Mouse (Mus musculus): ENCODE data around the gene Ddr2. TPM values are rescaled to one million over a fixed set of nuclear protein-coding genes. Genes with fewer than 3 reads are reported as not detected.

Ddr2 gene
- polyA plus RNA-seq, 1 experiment from 2014 or later = 7.9 TPM

DNA sequence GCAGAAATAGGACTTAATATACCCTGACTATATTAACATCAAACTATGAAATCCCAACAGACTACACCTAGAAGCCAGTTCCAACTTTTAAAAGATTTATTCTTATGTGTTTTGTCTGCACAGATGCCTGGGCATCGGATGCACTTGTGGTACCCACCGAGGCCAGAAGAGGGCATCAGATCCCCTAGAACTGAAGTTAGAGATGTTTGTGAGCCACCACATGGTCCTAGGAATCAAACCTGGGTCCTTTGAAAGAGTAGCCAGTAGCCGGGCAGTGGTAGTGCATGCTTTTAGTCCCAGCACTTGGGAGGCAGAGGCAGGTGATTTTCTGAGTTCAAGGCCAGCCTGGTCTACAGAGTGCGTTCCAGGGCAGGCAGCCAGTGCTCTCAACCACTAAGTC lies 159.9 kb downstream of the Ddr2 start:
- ATAC-seq = no peak

GRCm38 (mm10) chr1:169949981-169950380 lies 160.6 kb downstream of the Ddr2 start:
- ATAC-seq = no peak
- 76% methylated on average over 7 of the region's 7 CpGs for WGBS
- Histone ChIP-seq H3K4me2 (ENCODE audit: low read length) (no peak overlapping the region), H3K27ac (ENCODE audit: low read length) (no peak overlapping the region), H3K4me3 (ENCODE audit: low read depth, low read length) (no peak overlapping the region), H3K27me3 (ENCODE audit: control insufficient read depth, insufficient read depth, low read depth, low read length) (no peaks in the 10 kb centered on the region), H3K9ac (ENCODE audit: low read depth, low read length) (no peak overlapping the region), H3K4me1 (ENCODE audit: control insufficient read depth, insufficient read depth, low read length) (no peaks in the 10 kb centered on the region), H3K9me3 (replicated peaks; ENCODE audit: control insufficient read depth, low read length, poor library complexity, severe bottlenecking) (0 out of 2 replicates have a peak, but pooled peaks cover 2% of the 10 kb centered on the region), H3K36me3 (ENCODE audit: control insufficient read depth, insufficient read depth, low read length) (peaks cover 15% of the 10 kb centered on the region)

More for the DNA sequence above, 159.9 kb downstream of the Ddr2 start:
- no peak overlapping the region for H3K4me2 ChIP-seq (ENCODE audit: low read length)
- H3K27me3 ChIP-seq (ENCODE audit: control insufficient read depth, insufficient read depth, low read depth, low read length) = no peaks in the 10 kb centered on the region
- peaks cover 18% of the 10 kb centered on the region for H3K36me3 ChIP-seq (ENCODE audit: control insufficient read depth, insufficient read depth, low read length)
- no peak overlapping the region for H3K4me3 ChIP-seq (ENCODE audit: low read depth, low read length)
- no peak overlapping the region for H3K27ac ChIP-seq (ENCODE audit: low read length)
- 0 out of 2 replicates have a peak, but pooled peaks cover 2% of the 10 kb centered on the region for H3K9me3 ChIP-seq (replicated peaks; ENCODE audit: control insufficient read depth, low read length, poor library complexity, severe bottlenecking)
- WGBS = 89% methylated on average over 4 of the region's 4 CpGs
- no peaks in the 10 kb centered on the region for H3K4me1 ChIP-seq (ENCODE audit: control insufficient read depth, insufficient read depth, low read length)
- no peak overlapping the region for H3K9ac ChIP-seq (ENCODE audit: low read depth, low read length)

GRCm38 (mm10) chr1:169948866-169949265 lies 161.7 kb downstream of the Ddr2 start:
- H3K4me3 ChIP-seq (ENCODE audit: low read depth, low read length) = no peak overlapping the region
- H3K9ac ChIP-seq (ENCODE audit: low read depth, low read length) = no peak overlapping the region
- no peak for ATAC-seq

DNA sequence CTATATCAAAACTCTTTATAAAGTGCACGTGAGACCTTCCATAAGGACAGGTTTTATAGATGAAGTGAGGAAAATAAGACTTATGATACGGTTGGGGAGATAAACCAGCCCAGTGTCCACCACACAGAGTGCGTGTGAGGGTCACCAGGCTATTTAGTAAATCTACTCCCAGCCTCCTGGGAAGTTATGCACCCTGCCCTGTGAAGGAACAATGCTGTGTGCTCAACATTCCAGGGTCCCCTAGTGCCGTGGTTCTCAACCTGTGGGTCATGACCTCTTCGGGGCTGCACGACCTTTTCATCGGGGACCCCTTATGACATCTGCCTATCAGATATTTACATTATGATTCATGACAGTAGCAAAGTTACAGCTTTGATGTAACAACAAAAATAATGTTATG lies 162.3 kb downstream of the Ddr2 start:
- ATAC-seq = no peak
- H3K36me3 ChIP-seq (ENCODE audit: control insufficient read depth, insufficient read depth, low read length) = peaks cover 6% of the 10 kb centered on the region; the same call in 1 of the 2 replicates
- 87% methylated on average over 7 of the region's 7 CpGs for whole genome bisulfite sequencing

More at GRCm38 (mm10) chr1:169948866-169949265, 161.7 kb downstream of the Ddr2 start:
- Histone ChIP-seq H3K4me2 (ENCODE audit: low read length) (no peak overlapping the region), H3K36me3 (ENCODE audit: control insufficient read depth, insufficient read depth, low read length) (peaks cover 8% of the 10 kb centered on the region), H3K27ac (ENCODE audit: low read length) (no peak overlapping the region), H3K4me1 (ENCODE audit: control insufficient read depth, insufficient read depth, low read length) (no peaks in the 10 kb centered on the region), H3K9me3 (replicated peaks; ENCODE audit: control insufficient read depth, low read length, poor library complexity, severe bottlenecking) (0 out of 2 replicates have a peak, but pooled peaks cover 5% of the 10 kb centered on the region), H3K27me3 (ENCODE audit: control insufficient read depth, insufficient read depth, low read depth, low read length) (no peaks in the 10 kb centered on the region)
- WGBS = 78% methylated on average over 7 of the region's 7 CpGs

DNA sequence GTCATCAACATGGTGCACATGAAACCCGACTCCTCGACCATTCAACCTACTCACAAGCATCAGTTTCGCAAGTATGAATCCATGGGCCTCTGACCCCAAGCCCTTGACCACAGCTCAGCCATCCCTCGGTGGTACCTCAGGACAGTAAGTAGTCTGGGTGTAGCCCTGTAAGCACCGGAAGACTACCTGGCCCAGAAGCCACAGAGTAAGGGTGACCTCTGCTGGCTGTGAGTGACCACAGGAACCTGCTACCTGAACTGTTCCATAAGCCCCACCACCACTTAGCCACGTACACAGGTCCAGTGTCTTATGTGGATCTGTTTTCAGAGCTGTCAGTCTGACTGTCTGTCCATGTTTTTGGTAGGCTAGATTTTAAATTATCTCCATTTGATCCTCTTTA lies 162.9 kb downstream of the Ddr2 start:
- ATAC-seq = no peak
- no peaks in the 10 kb centered on the region for H3K27me3 ChIP-seq (ENCODE audit: control insufficient read depth, insufficient read depth, low read depth, low read length)
- no peaks in the 10 kb centered on the region for H3K4me1 ChIP-seq (ENCODE audit: control insufficient read depth, insufficient read depth, low read length)
- no peak overlapping the region for H3K9ac ChIP-seq (ENCODE audit: low read depth, low read length)
- 0 out of 2 replicates have a peak, but pooled peaks cover 5% of the 10 kb centered on the region for H3K9me3 ChIP-seq (replicated peaks; ENCODE audit: control insufficient read depth, low read length, poor library complexity, severe bottlenecking)
- H3K36me3 ChIP-seq (ENCODE audit: control insufficient read depth, insufficient read depth, low read length) = peaks cover 3% of the 10 kb centered on the region; the same call in 1 of the 2 replicates
- no peak overlapping the region for H3K4me2 ChIP-seq (ENCODE audit: low read length)
- H3K27ac ChIP-seq (ENCODE audit: low read length) = no peak overlapping the region
- no peak overlapping the region for H3K4me3 ChIP-seq (ENCODE audit: low read depth, low read length)
- 81% methylated on average over 6 of the region's 6 CpGs for WGBS

More for the DNA sequence above, 162.3 kb downstream of the Ddr2 start:
- no peak overlapping the region for H3K9ac ChIP-seq (ENCODE audit: low read depth, low read length)
- H3K4me3 ChIP-seq (ENCODE audit: low read depth, low read length) = no peak overlapping the region
- H3K4me2 ChIP-seq (ENCODE audit: low read length) = no peak overlapping the region
- H3K9me3 ChIP-seq (replicated peaks; ENCODE audit: control insufficient read depth, low read length, poor library complexity, severe bottlenecking) = 0 out of 2 replicates have a peak, but pooled peaks cover 5% of the 10 kb centered on the region
- H3K27ac ChIP-seq (ENCODE audit: low read length) = no peak overlapping the region
- H3K4me1 ChIP-seq (ENCODE audit: control insufficient read depth, insufficient read depth, low read length) = no peaks in the 10 kb centered on the region
- H3K27me3 ChIP-seq (ENCODE audit: control insufficient read depth, insufficient read depth, low read depth, low read length) = no peaks in the 10 kb centered on the region

DNA sequence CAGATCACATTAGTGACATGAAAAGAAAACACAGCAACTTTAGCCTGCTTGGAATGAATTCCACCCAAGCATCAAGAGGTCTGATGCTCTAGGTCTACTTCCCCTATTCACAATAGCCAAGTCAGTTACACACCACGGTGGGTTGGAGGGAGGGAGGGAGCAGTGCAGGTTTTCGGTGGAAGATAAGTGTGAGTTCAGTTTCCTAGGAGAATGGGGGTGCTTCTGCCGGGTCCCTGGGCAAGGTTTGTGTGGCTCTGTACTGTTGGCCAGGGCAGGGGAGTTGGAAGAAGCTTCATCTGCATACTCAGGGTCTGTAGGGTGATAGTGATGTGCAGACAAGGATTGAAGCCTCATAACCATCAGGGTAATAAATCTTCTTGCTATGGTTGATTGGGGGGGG lies 164.6 kb downstream of the Ddr2 start:
- Histone ChIP-seq H3K4me2 (ENCODE audit: low read length) (no peak overlapping the region), H3K4me3 (ENCODE audit: low read depth, low read length) (no peak overlapping the region), H3K36me3 (ENCODE audit: control insufficient read depth, insufficient read depth, low read length) (no peaks in the 10 kb centered on the region), H3K9me3 (replicated peaks; ENCODE audit: control insufficient read depth, low read length, poor library complexity, severe bottlenecking) (0 out of 2 replicates have a peak, but pooled peaks cover 5% of the 10 kb centered on the region), H3K4me1 (ENCODE audit: control insufficient read depth, insufficient read depth, low read length) (no peaks in the 10 kb centered on the region), H3K27ac (ENCODE audit: low read length) (no peak overlapping the region), H3K9ac (ENCODE audit: low read depth, low read length) (no peak overlapping the region), H3K27me3 (ENCODE audit: control insufficient read depth, insufficient read depth, low read depth, low read length) (no peaks in the 10 kb centered on the region)
- no peak for ATAC-seq
- WGBS = 81% methylated on average over 3 of the region's 3 CpGs

- Histone ChIP-seq H3K4me1 (ENCODE audit: control insufficient read depth, insufficient read depth, low read length) (peaks cover 6% of the 10 kb centered on the region), H3K27me3 (ENCODE audit: control insufficient read depth, insufficient read depth, low read depth, low read length) (no peaks in the 10 kb centered on the region), H3K4me2 (ENCODE audit: low read length) (no peak overlapping the region), H3K9me3 (replicated peaks; ENCODE audit: control insufficient read depth, low read length, poor library complexity, severe bottlenecking) (no peaks in the 10 kb centered on the region), H3K9ac (ENCODE audit: low read depth, low read length) (no peak overlapping the region), H3K36me3 (ENCODE audit: control insufficient read depth, insufficient read depth, low read length) (no peaks in the 10 kb centered on the region), H3K27ac (ENCODE audit: low read length) (no peak overlapping the region), H3K4me3 (ENCODE audit: low read depth, low read length) (no peak overlapping the region)
- 3% methylated on average over 2 of the region's 2 CpGs for WGBS
- no peak for ATAC-seq
Observed at GRCm38 (mm10) chr1:169939345-169939744, 171.2 kb downstream of the Ddr2 start.

GRCm38 (mm10) chr1:169934005-169934725 lies 176.4 kb downstream of the Ddr2 start:
- H3K4me2 ChIP-seq (ENCODE audit: low read length) = peak overlapping the region; percentile 49
- ATAC-seq = peak; percentile 84
- H3K27ac ChIP-seq (ENCODE audit: low read length) = peak overlapping the region; percentile 85
- H3K27me3 ChIP-seq (ENCODE audit: control insufficient read depth, insufficient read depth, low read depth, low read length) = no peaks in the 10 kb centered on the region
- peak overlapping the region; percentile 23 for H3K4me3 ChIP-seq (ENCODE audit: low read depth, low read length)
- no peaks in the 10 kb centered on the region for H3K9me3 ChIP-seq (replicated peaks; ENCODE audit: control insufficient read depth, low read length, poor library complexity, severe bottlenecking)
- H3K9ac ChIP-seq (ENCODE audit: low read depth, low read length) = peak overlapping the region; percentile 21; the same call in 1 of the 2 replicates
- H3K4me1 ChIP-seq (ENCODE audit: control insufficient read depth, insufficient read depth, low read length) = peaks cover 23% of the 10 kb centered on the region
- no peaks in the 10 kb centered on the region for H3K36me3 ChIP-seq (ENCODE audit: control insufficient read depth, insufficient read depth, low read length)
- 18% methylated on average over 16 of the region's 16 CpGs for WGBS

DNA sequence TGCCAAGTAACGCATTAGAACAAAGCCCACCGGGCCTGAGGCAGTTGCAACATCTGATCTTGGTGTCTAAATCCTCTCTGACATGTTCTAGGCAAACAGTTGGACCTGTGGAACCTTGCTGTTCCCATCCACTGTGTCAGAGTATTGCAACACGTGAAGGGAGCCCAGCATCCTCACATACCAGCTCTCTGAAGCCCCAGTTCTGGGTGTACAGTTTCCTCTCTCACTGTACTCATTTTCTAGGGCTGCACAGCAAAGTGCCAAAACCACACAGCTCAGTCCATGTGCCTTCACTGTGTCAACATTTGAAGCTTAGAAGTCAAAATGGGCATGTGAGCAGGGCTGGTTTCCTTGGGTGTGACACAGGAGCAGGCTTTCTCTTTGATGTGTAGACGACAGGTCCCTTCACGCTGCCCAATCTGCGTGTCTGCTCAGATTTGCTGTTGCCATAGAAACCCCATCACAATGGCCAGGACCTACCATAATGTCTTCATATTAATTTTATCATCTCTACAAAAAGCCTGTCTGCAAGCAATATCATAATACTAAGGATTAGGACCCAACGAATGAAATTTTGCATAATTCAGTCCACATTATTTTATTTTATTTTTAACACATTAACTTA lies 178.3 kb downstream of the Ddr2 start:
- peak overlapping the region; percentile 25 for H3K4me2 ChIP-seq (ENCODE audit: low read length)

More for the DNA sequence above, 178.3 kb downstream of the Ddr2 start:
- 38% methylated on average over 7 of the region's 7 CpGs for WGBS
- H3K9me3 ChIP-seq (replicated peaks; ENCODE audit: control insufficient read depth, low read length, poor library complexity, severe bottlenecking) = no peaks in the 10 kb centered on the region
- no peaks in the 10 kb centered on the region for H3K36me3 ChIP-seq (ENCODE audit: control insufficient read depth, insufficient read depth, low read length)
- peak overlapping the region; percentile 69 for H3K27ac ChIP-seq (ENCODE audit: low read length)
- no peaks in the 10 kb centered on the region for H3K27me3 ChIP-seq (ENCODE audit: control insufficient read depth, insufficient read depth, low read depth, low read length)
- H3K4me1 ChIP-seq (ENCODE audit: control insufficient read depth, insufficient read depth, low read length) = peaks cover 21% of the 10 kb centered on the region
- no peak overlapping the region for H3K4me3 ChIP-seq (ENCODE audit: low read depth, low read length)
- peak overlapping the region; percentile 30; the same call in 1 of the 2 replicates for H3K9ac ChIP-seq (ENCODE audit: low read depth, low read length)
- ATAC-seq = peak; percentile 51; the same call in 1 of the 2 replicates

Data from midbrain, embryonic 16.5 days (tissue).